In genomic region chr8:60071610-60072009, GRCm38 (mm10) we compare ENCODE assay signal across 17 mouse cellular contexts.
DNase-seq lines count a peak whose midpoint lies in the region; ATAC-seq and TF ChIP-seq lines count a peak whose summit lies in the region.
"Had no signal": no experiment of that assay in that cellular context is flagged by ENCODE, and none has a peak within 500 bp of the region (broad histone marks: within the 10 kb centered on the region; RNA-seq: fewer than 3 reads in every experiment).

No protein-coding gene starts in this region.

- no peak overlapping the region for H3K9ac ChIP-seq in forebrain, embryonic 14.5 days (ENCODE audit: low read length)
- H3K9ac ChIP-seq in forebrain, embryonic 11.5 days (ENCODE audit: low read length), result no peak overlapping the region
- H3K9ac ChIP-seq in midbrain, embryonic 16.5 days (ENCODE audit: low read depth, low read length), result no peak overlapping the region
- H3K9ac ChIP-seq in midbrain, postnatal 0 days (replicated peaks; ENCODE audit: low read length, poor library complexity, severe bottlenecking), result no peak overlapping the region
- H3K9ac ChIP-seq: embryonic facial prominence, embryonic 12.5 days; forebrain, embryonic 15.5 days; forebrain, postnatal 0 days had no signal

- no peak overlapping the region for H3K4me3 ChIP-seq in forebrain, embryonic 14.5 days (ENCODE audit: low read depth, low read length)
- no peak overlapping the region for H3K4me3 ChIP-seq in forebrain, embryonic 11.5 days (ENCODE audit: low read depth, low read length)
- no peak overlapping the region for H3K4me3 ChIP-seq in midbrain, embryonic 16.5 days (ENCODE audit: low read depth, low read length)
- H3K4me3 ChIP-seq in midbrain, postnatal 0 days (ENCODE audit: low read depth, low read length), result no peak overlapping the region
- H3K4me3 ChIP-seq: embryonic facial prominence, embryonic 10.5 days; embryonic facial prominence, embryonic 12.5 days; forebrain, embryonic 15.5 days had no signal

- 45% methylated on average over 3 of the region's 3 CpGs for WGBS in forebrain, embryonic 14.5 days
- 36% methylated on average over 3 of the region's 3 CpGs for WGBS in forebrain, embryonic 11.5 days
- WGBS in midbrain, embryonic 16.5 days, result 43% methylated on average over 3 of the region's 3 CpGs
- 46% methylated on average over 3 of the region's 3 CpGs for WGBS in midbrain, postnatal 0 days

- no peaks in the 10 kb centered on the region for H3K4me1 ChIP-seq in forebrain, embryonic 14.5 days (ENCODE audit: control insufficient read depth, insufficient read depth, low read length)
- H3K4me1 ChIP-seq in forebrain, embryonic 11.5 days (replicated peaks; ENCODE audit: control insufficient read depth, insufficient read depth, low read length), result no peaks in the 10 kb centered on the region
- H3K4me1 ChIP-seq in midbrain, embryonic 16.5 days (ENCODE audit: control insufficient read depth, insufficient read depth, low read length), result 0 out of 2 replicates have a peak, but pooled peaks cover 3% of the 10 kb centered on the region
- H3K4me1 ChIP-seq in midbrain, postnatal 0 days (ENCODE audit: insufficient read depth, low read length), result no peaks in the 10 kb centered on the region
- H3K4me1 ChIP-seq: embryonic facial prominence, embryonic 10.5 days; embryonic facial prominence, embryonic 12.5 days; forebrain, embryonic 15.5 days had no signal

- no peaks in the 10 kb centered on the region for H3K9me3 ChIP-seq in forebrain, embryonic 14.5 days (replicated peaks; ENCODE audit: control insufficient read depth, low read length)
- H3K9me3 ChIP-seq in forebrain, embryonic 11.5 days (ENCODE audit: control insufficient read depth, low read length), result no peaks in the 10 kb centered on the region
- H3K9me3 ChIP-seq in midbrain, embryonic 16.5 days (replicated peaks; ENCODE audit: control insufficient read depth, low read length, poor library complexity, severe bottlenecking), result no peaks in the 10 kb centered on the region
- H3K9me3 ChIP-seq in midbrain, postnatal 0 days (ENCODE audit: low read length), result no peaks in the 10 kb centered on the region
- H3K9me3 ChIP-seq: embryonic facial prominence, embryonic 10.5 days; embryonic facial prominence, embryonic 12.5 days; forebrain, embryonic 15.5 days had no signal

- peak; percentile 52; the same call in 1 of the 2 replicates for ATAC-seq in forebrain, embryonic 14.5 days
- no peak for ATAC-seq in forebrain, embryonic 11.5 days (replicated peaks; ENCODE audit: low FRiP score)
- peak; percentile 70; the same call in 1 of the 2 replicates for ATAC-seq in midbrain, embryonic 16.5 days
- ATAC-seq in midbrain, postnatal 0 days (ENCODE audit: low FRiP score), result no peak
- ATAC-seq: forebrain, embryonic 15.5 days; forebrain, postnatal 0 days had no signal

- intact Hi-C loops in left cerebral cortex, postnatal 4 days (cut with DNase I), result no loop called here

- H3K36me3 ChIP-seq in forebrain, embryonic 14.5 days (ENCODE audit: control insufficient read depth, insufficient read depth, low read length), result no peaks in the 10 kb centered on the region
- no peaks in the 10 kb centered on the region for H3K36me3 ChIP-seq in forebrain, embryonic 11.5 days (ENCODE audit: control insufficient read depth, insufficient read depth, low read length)
- no peaks in the 10 kb centered on the region for H3K36me3 ChIP-seq in midbrain, embryonic 16.5 days (ENCODE audit: control insufficient read depth, insufficient read depth, low read length)
- H3K36me3 ChIP-seq in midbrain, postnatal 0 days (ENCODE audit: insufficient read depth, low read length), result no peaks in the 10 kb centered on the region
- H3K36me3 ChIP-seq: embryonic facial prominence, embryonic 10.5 days; embryonic facial prominence, embryonic 12.5 days; forebrain, embryonic 15.5 days had no signal

- peak; percentile 33 for DNase-seq in forebrain, embryonic 14.5 days (ENCODE audit: low spot score)
- no peak for DNase-seq in forebrain, embryonic 11.5 days (ENCODE audit: low spot score)
- DNase-seq in midbrain, postnatal 0 days (ENCODE audit: low spot score), result no peak
- no peak for DNase-seq in left cerebral cortex, postnatal 4 days
- DNase-seq: adrenal gland, adult 2 months; adrenal gland, postnatal 10 days; adrenal gland, postnatal 25 days; cerebellum, adult 11-12 months; cerebellum, adult 2 months; cerebellum, adult 9-10 months; cerebellum, postnatal 10 days; cerebellum, postnatal 25 days; forebrain, postnatal 0 days had no signal

- no peak overlapping the region for H3K27ac ChIP-seq in forebrain, embryonic 14.5 days (ENCODE audit: low read depth, low read length)
- H3K27ac ChIP-seq in forebrain, embryonic 11.5 days (ENCODE audit: low read depth, low read length), result no peak overlapping the region
- no peak overlapping the region for H3K27ac ChIP-seq in midbrain, embryonic 16.5 days (ENCODE audit: low read length)
- no peak overlapping the region for H3K27ac ChIP-seq in midbrain, postnatal 0 days (ENCODE audit: low read depth, low read length)
- H3K27ac ChIP-seq: embryonic facial prominence, embryonic 10.5 days; embryonic facial prominence, embryonic 12.5 days; forebrain, embryonic 15.5 days had no signal

- H3K4me2 ChIP-seq in forebrain, embryonic 14.5 days (ENCODE audit: low read length), result no peak overlapping the region
- H3K4me2 ChIP-seq in forebrain, embryonic 11.5 days (ENCODE audit: low read depth, low read length, severe bottlenecking), result no peak overlapping the region
- H3K4me2 ChIP-seq in midbrain, embryonic 16.5 days (ENCODE audit: low read length), result no peak overlapping the region
- H3K4me2 ChIP-seq in midbrain, postnatal 0 days (ENCODE audit: low read depth, low read length, poor library complexity, severe bottlenecking), result no peak overlapping the region
- H3K4me2 ChIP-seq: embryonic facial prominence, embryonic 12.5 days; forebrain, embryonic 15.5 days had no signal

- no peaks in the 10 kb centered on the region for H3K27me3 ChIP-seq in forebrain, embryonic 14.5 days (replicated peaks; ENCODE audit: control insufficient read depth, insufficient read depth, low read length)
- no peaks in the 10 kb centered on the region for H3K27me3 ChIP-seq in forebrain, embryonic 11.5 days (ENCODE audit: control insufficient read depth, insufficient read depth, low read length)
- H3K27me3 ChIP-seq in midbrain, embryonic 16.5 days (ENCODE audit: control insufficient read depth, insufficient read depth, low read depth, low read length), result no peaks in the 10 kb centered on the region
- H3K27me3 ChIP-seq in midbrain, postnatal 0 days (ENCODE audit: insufficient read depth, low read length), result no peaks in the 10 kb centered on the region
- H3K27me3 ChIP-seq: embryonic facial prominence, embryonic 12.5 days; forebrain, embryonic 15.5 days had no signal

- no peak for TF ChIP-seq CTCF in midbrain, postnatal 0 days (IDR thresholded peaks at IDR 0.05)

Comparison
In these comparisons a context has a peak if more than half of its experiments do, and no peak if none do; other contexts are left out.
1. ATAC-seq: peak in forebrain, embryonic 14.5 days (single experiment) and midbrain, embryonic 16.5 days (single experiment); none in forebrain, embryonic 11.5 days (single experiment) and midbrain, postnatal 0 days (single experiment).